Mouse (Mus musculus): ENCODE data around the gene Gm11214.

Gm11214 gene

GRCm38 (mm10) chr4:63663279-63663678 is at the start of gene Gm11214:
TSS of gene Gm11214 (minus strand) at chr4:63663379.
- DNase-seq, result no peak

DNA sequence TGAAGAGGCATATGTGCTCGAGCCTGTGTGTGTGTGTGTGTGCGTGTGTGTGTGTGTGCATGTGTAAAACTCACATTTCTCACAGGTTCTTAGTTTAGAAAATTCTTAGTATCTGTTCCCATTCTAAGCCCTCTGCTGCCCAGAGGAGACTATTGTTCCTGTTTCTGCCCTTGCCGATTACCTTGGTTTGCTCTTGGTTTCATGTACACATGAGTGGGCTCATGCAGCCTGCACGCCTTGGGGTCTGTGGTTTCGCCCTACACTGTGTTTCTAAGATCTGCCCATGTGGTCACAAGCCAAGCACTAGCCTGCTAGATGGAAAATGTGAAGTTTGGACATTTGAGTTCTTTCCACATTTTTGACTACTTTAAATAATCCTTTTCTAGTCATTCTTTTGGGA is 48.7 kb upstream of the Gm11214 start:
- DNase-seq, result no peak

DNA sequence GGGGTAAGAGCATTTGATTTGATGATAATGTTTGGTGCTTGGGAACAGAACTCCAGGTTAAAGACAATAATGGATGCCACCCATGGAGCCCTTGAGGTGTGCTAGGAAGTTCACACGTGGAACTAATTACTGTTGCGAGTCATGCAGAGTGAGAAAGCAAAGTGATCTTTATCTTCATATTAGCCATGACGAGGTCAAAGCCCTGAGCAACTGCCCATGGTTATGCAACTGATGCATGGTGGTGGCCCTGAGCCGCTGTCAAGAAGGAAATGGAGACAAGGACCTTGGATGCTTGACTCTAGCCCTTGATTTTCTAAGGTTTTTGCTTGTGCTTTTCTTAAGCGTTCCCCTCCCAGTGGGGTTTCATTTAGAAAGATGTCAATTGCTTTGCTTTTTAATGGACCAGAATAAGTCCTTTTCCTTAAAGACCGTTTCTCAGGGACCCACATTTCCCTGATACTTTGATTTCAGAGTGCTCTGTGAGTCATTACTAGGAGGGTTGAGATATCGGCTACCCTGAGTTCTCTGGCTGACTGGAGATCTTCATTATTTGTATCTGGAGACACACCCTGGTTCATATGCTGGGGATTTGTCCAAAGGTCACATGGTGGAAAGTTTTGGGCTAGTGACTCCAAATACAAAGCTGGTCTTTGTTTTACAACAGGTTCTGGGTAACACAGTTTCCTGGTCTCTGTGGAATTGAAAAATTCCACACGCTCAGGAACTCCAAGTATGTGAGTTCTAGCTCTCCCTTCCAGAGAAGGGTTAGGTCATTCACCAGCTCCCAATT is 47.4 kb upstream of the Gm11214 start:
- no peak for DNase-seq

- DNase-seq, result no peak
Measured at GRCm38 (mm10) chr4:63706279-63706971, 43.2 kb upstream of the Gm11214 start.

- no peak for DNase-seq
Measured at GRCm38 (mm10) chr4:63704232-63704631, 41.1 kb upstream of the Gm11214 start.

DNA sequence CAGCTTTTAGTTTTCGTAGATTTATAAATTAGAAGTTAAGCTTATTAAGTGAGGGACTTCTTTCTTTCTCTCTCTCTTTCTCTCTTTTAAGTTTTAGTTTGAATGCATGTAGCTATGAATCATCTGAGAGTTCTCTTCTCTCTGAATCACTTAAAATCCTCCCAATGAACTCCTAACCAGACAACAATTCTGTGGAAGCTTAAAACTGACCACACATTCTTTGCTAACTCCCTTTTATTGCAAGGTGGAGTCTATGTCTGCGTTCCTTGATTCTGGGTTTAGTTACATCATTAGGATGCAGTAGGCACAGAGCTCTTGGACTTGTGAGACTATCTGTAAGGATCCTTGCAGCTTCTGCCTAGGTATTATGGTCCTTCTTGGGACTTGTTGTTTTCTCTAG is 40.5 kb upstream of the Gm11214 start:
- DNase-seq, result no peak

GRCm38 (mm10) chr4:63702006-63702704 is 39.0 kb upstream of the Gm11214 start:
- no peak for DNase-seq

- no peak for DNase-seq
Measured at GRCm38 (mm10) chr4:63699749-63700148, 36.6 kb upstream of the Gm11214 start.

GRCm38 (mm10) chr4:63696921-63697320 is 33.7 kb upstream of the Gm11214 start:
- no peak for DNase-seq

GRCm38 (mm10) chr4:63692351-63692750 is 29.2 kb upstream of the Gm11214 start:
- no peak for DNase-seq

DNA sequence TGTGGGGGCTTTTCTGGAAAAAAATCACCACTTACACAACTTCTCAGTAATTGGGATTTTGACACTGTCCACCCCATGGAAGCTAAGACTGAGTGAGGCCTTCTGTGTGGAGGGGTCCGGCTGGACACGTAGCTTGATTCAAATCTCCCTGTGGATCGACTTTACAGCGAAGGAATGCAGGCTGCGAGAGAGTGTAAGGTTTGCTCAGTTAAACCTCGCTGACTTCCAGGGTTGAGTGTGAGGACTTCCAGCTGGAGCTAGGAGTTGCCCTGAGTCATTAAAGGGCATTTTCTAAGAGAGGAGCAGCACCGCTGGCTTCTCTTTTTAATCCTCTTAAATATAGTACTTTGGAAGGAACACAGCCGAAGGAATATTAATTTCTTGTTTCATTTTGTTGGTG is 24.2 kb upstream of the Gm11214 start:
- DNase-seq, result no peak

- peak; percentile 15 for DNase-seq
Measured at GRCm38 (mm10) chr4:63686157-63686556, 23.0 kb upstream of the Gm11214 start.

DNA sequence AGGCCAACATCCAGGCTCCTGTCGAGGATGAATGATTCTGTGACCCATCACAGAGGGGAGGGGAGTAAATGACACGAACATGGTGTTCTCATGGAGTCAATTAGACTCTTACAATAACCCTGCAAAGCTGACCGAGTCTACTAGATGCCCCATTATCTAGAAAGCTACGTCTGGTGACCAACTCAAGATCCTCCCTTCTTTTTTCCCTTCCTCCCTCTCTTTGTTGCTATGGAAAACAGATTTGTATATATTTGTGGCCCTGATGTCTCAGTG is 22.0 kb upstream of the Gm11214 start:
- no peak for DNase-seq

GRCm38 (mm10) chr4:63684412-63685252 is 21.5 kb upstream of the Gm11214 start:
- DNase-seq, result no peak

- no peak for DNase-seq
Measured at GRCm38 (mm10) chr4:63683716-63684115, 20.5 kb upstream of the Gm11214 start.

DNA sequence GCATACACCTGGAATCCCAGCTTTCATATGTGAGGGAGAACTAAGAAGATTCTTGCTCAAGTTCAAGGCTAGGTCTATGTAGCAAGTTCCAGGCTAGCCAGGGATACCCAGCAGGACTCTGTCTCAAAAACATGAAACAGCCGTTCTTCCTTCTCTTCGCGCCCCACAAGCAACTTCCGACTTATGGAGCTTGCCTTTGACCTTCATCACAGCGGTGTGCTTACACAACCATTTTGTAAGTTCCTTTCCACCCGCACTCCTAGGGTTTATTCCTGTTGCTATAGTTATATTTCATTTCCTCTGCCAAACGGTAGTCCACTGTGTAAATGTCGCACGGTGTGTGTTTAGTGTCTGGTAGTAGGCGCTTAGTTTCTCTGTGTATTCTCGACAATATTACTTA is 19.9 kb upstream of the Gm11214 start:
- no peak for DNase-seq

DNA sequence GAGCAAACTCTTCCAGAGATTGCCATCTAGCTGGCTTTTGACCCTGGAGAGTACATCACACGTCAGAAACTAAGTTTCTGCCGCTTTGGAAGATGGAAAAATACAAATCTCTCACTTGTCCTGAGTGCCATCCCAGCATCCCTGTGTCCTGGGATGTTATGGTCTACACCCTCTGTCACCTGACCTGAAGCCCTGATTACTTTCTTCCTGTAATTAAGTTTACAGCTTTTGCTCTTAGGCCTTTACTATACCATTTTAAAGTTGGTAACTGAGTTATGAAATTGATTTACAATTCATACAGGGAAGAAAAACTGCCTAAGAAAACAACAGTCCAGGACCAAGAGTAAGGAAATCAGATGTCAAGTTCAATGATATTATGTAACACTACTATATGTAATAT is 19.3 kb upstream of the Gm11214 start:
- DNase-seq, result no peak

DNA sequence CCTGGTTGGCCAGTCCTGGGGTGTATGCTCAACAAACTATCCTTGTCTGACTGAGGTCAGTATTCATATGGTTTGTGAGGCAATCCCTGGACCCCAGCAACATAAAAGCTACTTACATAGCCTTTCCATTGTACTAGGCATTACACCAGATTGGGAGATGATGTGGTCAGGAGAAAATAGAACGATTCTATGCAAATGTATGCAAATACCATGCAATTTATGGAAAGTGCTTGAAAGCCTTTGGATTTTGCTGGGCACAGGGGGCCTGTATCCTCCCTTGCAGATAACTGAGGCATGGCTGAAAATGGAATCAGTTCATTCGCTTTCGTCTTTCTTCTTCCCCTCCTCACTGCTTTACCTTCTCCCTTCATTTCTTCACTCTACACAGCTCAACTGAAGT is 18.4 kb upstream of the Gm11214 start:
- no peak for DNase-seq

DNA sequence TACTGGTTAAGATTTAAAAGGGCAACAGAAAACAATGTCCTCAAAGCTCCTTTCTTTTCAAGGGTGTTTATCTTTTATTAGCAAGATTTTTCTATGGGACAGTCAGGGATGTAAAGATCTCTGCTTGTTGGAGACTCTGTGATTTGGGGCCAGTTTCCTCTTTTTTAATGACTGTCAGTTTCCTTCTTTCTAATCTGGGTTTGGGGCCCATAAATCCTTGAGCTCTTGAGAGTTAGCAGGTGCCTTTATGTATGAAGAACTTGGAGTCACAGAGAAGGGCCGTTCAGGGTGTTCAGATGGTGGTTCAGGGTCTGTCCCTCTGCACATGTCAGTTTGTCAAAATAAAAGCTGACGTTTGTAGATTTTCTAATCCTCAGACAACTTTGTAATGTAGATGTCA is 11.9 kb upstream of the Gm11214 start:
- no peak for DNase-seq

DNA sequence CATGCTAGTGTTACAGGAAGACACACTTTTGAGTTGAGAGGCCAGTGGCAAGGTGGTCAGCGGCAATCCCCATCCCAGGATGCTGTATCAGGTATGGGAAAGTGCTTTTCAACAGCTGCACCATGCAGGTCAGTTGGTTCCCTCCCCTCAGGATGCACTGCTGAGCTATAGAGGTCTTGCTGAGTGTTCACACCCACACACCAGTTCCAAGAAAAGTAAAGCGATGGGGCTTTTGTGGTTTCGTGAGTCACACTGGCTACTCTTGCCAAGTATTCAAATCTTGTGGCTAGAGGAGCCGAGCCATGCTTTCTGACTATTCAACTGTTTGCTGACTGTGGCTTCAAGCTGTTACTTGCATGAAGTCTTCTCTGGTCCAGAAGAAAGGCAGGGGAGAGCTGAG is 5.1 kb upstream of the Gm11214 start:
- no peak for DNase-seq

DNA sequence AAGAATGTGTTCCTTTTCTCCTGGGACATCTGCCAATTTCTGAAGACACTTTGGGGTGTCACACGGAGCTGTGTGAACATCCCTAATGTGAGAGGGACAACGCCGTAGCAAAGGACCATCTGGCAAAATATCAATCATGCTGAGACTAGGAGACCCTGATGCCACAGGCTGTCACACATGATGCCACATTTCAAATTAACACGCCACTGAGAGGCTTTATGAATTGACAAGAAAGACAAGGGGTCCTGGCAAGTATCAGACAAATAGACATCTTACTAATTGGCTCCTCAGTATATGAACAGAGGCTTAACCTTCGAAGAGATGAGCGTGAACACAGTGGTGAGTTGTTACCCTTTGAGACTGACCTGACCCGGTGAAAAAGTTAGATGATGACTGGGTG is 2.6 kb upstream of the Gm11214 start:
- DNase-seq, result no peak

DNA sequence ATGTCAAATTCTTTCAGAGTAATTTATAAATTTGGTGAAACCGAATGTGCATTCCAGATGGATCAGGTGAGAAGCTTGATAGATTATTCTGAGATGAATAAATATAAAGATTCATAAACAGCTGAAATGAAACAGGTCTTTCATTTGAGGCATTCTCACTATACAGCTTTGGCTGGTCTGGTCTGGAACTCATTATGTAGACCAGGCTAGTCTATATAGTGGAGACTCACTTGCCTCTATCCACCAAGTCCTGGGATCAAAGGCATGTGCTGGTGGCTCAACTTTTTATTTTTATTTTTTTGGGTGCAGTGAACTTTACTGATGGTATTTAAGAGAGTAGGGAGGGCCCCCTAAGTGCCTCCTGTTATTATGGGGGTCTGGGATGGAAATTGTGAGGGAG is 1.3 kb downstream of the Gm11214 start:
- DNase-seq, result no peak

- no peak for DNase-seq
Measured at GRCm38 (mm10) chr4:63661426-63661825, 1.8 kb downstream of the Gm11214 start.

Measured in thymus, postnatal 25 days (tissue).